Mouse (Mus musculus) adrenal gland, postnatal 14 days (tissue): ENCODE results near the gene Rab25. TPM values are rescaled to one million over a fixed set of nuclear protein-coding genes. Genes with fewer than 3 reads are reported as not detected.
"Not testable (repeated sequence)": the region's sequence is repeated elsewhere in the genome, so short reads cannot be mapped to it uniquely, and the experiment has no call there.

Experiments used
- DNase-seq: peaks from one replicate; pipeline ENCODE4 v3.0.0; 2021; ENCODE audit warnings: mixed read lengths
- long read RNA-seq, 2 experiments: library from polyadenylated mRNA; stranded (forward); transcript quantifications; one replicate each; pipeline ENCODE4 v2.0.0; 2021
- total RNA-seq: library from RNA; stranded (reverse); gene quantifications from 2 replicates; pipeline ENCODE4 v1.2.3, GENCODE M21; 2021

Rab25 gene
- total RNA-seq, result not detected in 2 replicates
- long read RNA-seq, experiment 1, result 0 reads
- long read RNA-seq, experiment 2, result 0 reads

GRCm38 (mm10) chr3:88548180-88548917, at the start of gene Rab25:
Rab25 (minus strand) TSS chr3:88548300.
- no peak for DNase-seq

- not testable (repeated sequence) for DNase-seq
Measured at GRCm38 (mm10) chr3:88596547-88596946, 48.4 kb upstream of the Rab25 start.

GRCm38 (mm10) chr3:88593893-88594580, 45.9 kb upstream of the Rab25 start:
- no peak for DNase-seq

- DNase-seq, result no peak
Measured at GRCm38 (mm10) chr3:88592942-88593576, 45.0 kb upstream of the Rab25 start.

GRCm38 (mm10) chr3:88591950-88592731, 44.0 kb upstream of the Rab25 start:
- DNase-seq, result peak; percentile 44

- DNase-seq, result peak; percentile 25
Measured at GRCm38 (mm10) chr3:88591044-88591443, 42.9 kb upstream of the Rab25 start.

GRCm38 (mm10) chr3:88590246-88590645, 42.1 kb upstream of the Rab25 start:
- DNase-seq, result no peak

GRCm38 (mm10) chr3:88586640-88587039, 38.5 kb upstream of the Rab25 start:
- no peak for DNase-seq

GRCm38 (mm10) chr3:88585769-88586168, 37.7 kb upstream of the Rab25 start:
- DNase-seq, result no peak

GRCm38 (mm10) chr3:88579454-88580117, 31.5 kb upstream of the Rab25 start:
- DNase-seq, result peak; percentile 89

- no peak for DNase-seq
Measured at GRCm38 (mm10) chr3:88578498-88579424, 30.7 kb upstream of the Rab25 start.

GRCm38 (mm10) chr3:88577846-88578245, 29.7 kb upstream of the Rab25 start:
- not testable (repeated sequence) for DNase-seq

GRCm38 (mm10) chr3:88575540-88575939, 27.4 kb upstream of the Rab25 start, which contains the start of gene Ssr2:
Ssr2 (plus strand) TSS chr3:88575876.
- DNase-seq, result no peak

GRCm38 (mm10) chr3:88573810-88574209, 25.7 kb upstream of the Rab25 start:
- no peak for DNase-seq

GRCm38 (mm10) chr3:88572835-88573234, 24.7 kb upstream of the Rab25 start:
- DNase-seq, result no peak

- no peak for DNase-seq
Measured at GRCm38 (mm10) chr3:88571856-88572255, 23.8 kb upstream of the Rab25 start.

GRCm38 (mm10) chr3:88570341-88570740, 22.2 kb upstream of the Rab25 start:
- DNase-seq, result no peak

- DNase-seq, result peak; percentile 71
Measured at GRCm38 (mm10) chr3:88569694-88570093, 21.6 kb upstream of the Rab25 start.

- no peak for DNase-seq
Measured at GRCm38 (mm10) chr3:88569093-88569492, 21.0 kb upstream of the Rab25 start.

- DNase-seq, result no peak
Measured at GRCm38 (mm10) chr3:88568615-88569014, 20.5 kb upstream of the Rab25 start.
